Mouse (Mus musculus): ENCODE results near the gene Ptpre. TPM values are rescaled to one million over a fixed set of nuclear protein-coding genes. Genes with fewer than 3 reads are reported as not detected.
"Not testable (repeated sequence)": the region's sequence is repeated elsewhere in the genome, so short reads cannot be mapped to it uniquely, and the experiment has no call there.

Ptpre gene
- polyA plus RNA-seq, 1 experiment from 2014 or later: 2.0 TPM

DNA sequence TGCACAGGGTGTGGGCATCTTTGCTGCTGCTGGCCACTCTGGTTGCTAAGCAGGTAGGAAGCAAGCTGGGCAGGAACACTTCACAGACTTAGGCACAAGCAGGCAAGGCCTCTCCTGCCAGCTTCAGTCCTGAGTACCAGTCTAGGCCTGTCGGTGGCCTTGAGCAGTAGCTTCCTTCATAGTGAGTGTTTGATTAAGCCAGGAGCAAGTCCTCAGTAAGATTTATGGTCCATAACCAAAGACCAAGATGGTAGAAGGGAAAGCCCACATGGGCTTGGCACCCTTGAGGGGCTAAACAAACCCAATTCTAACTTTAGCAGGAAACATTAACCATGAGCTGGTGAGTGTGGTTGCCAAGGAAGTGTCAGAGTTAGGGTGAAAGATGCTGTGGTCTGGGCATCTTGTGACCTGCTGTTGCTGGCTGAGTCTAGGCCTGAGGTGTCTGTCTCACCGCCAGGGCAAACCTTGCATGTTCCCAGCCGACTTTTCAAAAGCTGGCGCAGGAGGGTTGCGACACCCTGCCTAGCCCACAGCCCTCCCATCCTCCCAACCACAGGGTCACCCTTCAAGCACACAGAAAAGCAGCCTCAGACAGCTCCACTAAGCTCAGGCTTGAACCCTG lies 122.1 kb downstream of the Ptpre start:
- no peak for ATAC-seq (ENCODE audit: low FRiP score, low TSS enrichment)
- H3K4me2 ChIP-seq (replicated peaks; ENCODE audit: low read depth, low read length): no peak overlapping the region
- H3K4me3 ChIP-seq (ENCODE audit: low read length): no peak overlapping the region
- no peak overlapping the region for H3K27ac ChIP-seq (ENCODE audit: low read depth, low read length)
- WGBS: 84% methylated on average over 5 of the region's 5 CpGs
- no peaks in the 10 kb centered on the region for H3K4me1 ChIP-seq (ENCODE audit: control insufficient read depth, insufficient read depth, low read length)
- no peaks in the 10 kb centered on the region for H3K27me3 ChIP-seq (ENCODE audit: control insufficient read depth, insufficient read depth, low read length)
- H3K9ac ChIP-seq (ENCODE audit: low read depth, low read length): no peak overlapping the region
- no peaks in the 10 kb centered on the region for H3K9me3 ChIP-seq (ENCODE audit: control insufficient read depth, low read length)
- no peaks in the 10 kb centered on the region for H3K36me3 ChIP-seq (ENCODE audit: control insufficient read depth, insufficient read depth, low read length)

DNA sequence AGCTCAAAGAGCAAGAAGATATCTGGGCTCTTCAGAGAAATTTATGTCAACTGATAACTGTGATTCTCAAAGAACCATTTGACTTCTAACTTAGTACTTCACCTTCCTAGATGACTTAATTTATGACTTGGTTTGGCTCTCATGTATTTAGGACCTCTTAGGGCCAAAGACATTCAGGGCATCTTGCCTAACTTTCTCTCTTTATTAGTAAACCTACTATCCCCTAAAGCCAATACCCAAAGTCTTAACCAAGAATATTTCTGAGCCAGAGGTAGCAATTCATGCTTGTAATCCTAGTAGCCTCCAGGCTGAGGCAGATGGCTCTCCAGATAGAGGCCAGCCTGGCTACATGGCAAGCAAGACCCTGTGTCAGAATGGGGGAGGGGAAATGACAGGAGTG lies 123.0 kb downstream of the Ptpre start:
- H3K9me3 ChIP-seq (ENCODE audit: control insufficient read depth, low read length): no peaks in the 10 kb centered on the region
- no peak overlapping the region for H3K4me2 ChIP-seq (replicated peaks; ENCODE audit: low read depth, low read length)
- no peak overlapping the region for H3K9ac ChIP-seq (ENCODE audit: low read depth, low read length)
- H3K27me3 ChIP-seq (ENCODE audit: control insufficient read depth, insufficient read depth, low read length): no peaks in the 10 kb centered on the region
- no peak for ATAC-seq (ENCODE audit: low FRiP score, low TSS enrichment)
- no peaks in the 10 kb centered on the region for H3K4me1 ChIP-seq (ENCODE audit: control insufficient read depth, insufficient read depth, low read length)
- H3K36me3 ChIP-seq (ENCODE audit: control insufficient read depth, insufficient read depth, low read length): no peaks in the 10 kb centered on the region
- no peak overlapping the region for H3K27ac ChIP-seq (ENCODE audit: low read depth, low read length)
- H3K4me3 ChIP-seq (ENCODE audit: low read length): no peak overlapping the region

DNA sequence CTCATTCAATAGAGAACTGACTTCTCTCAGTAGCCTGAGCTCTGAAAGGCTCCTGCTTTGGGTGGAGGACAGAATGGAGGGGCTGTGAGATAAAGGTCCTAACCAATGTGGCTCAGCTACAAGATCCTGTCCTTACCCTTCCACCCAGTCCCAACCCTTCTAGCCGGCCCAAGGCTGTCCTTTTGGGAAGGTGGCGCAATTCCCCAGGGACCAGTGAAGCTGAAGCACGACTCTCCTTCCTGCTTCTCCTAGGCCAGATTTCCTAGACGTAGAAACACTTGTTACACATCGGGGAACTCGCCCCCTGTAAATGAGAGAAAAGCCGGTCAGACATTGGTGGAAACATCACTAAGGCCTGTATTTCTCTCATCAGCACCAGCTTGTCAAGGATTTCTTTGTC lies 126.9 kb downstream of the Ptpre start:
- H3K36me3 ChIP-seq (ENCODE audit: control insufficient read depth, insufficient read depth, low read length): no peaks in the 10 kb centered on the region
- ATAC-seq (ENCODE audit: low FRiP score, low TSS enrichment): no peak
- H3K4me2 ChIP-seq (replicated peaks; ENCODE audit: low read depth, low read length): no peak overlapping the region
- no peak overlapping the region for H3K4me3 ChIP-seq (ENCODE audit: low read length)
- H3K9ac ChIP-seq (ENCODE audit: low read depth, low read length): no peak overlapping the region
- no peaks in the 10 kb centered on the region for H3K9me3 ChIP-seq (ENCODE audit: control insufficient read depth, low read length)
- H3K27ac ChIP-seq (ENCODE audit: low read depth, low read length): no peak overlapping the region
- H3K27me3 ChIP-seq (ENCODE audit: control insufficient read depth, insufficient read depth, low read length): no peaks in the 10 kb centered on the region
- WGBS: 81% methylated on average over 7 of the region's 7 CpGs
- H3K4me1 ChIP-seq (ENCODE audit: control insufficient read depth, insufficient read depth, low read length): no peaks in the 10 kb centered on the region

DNA sequence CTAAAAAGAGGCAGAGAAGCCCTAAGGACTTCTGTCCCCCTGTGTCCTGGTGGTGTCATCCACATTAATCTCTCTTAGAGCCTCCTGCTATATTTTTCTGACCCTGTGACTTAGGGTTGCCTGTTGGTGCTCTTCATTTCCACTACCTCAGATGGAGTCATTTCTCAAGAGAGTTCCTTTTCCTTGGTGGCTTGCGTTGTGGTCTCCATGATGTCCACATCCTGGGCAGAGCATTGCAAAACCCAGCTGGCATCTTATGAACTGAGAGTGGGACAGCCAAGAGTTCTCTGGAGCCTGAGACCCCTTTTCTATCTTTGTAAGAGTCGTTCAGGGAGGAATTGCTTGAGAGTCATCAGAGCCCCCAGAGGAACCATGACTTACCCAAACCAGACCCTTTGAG lies 129.0 kb downstream of the Ptpre start:
- Histone ChIP-seq H3K27ac (ENCODE audit: low read depth, low read length) (no peak overlapping the region), H3K36me3 (ENCODE audit: control insufficient read depth, insufficient read depth, low read length) (no peaks in the 10 kb centered on the region), H3K4me1 (ENCODE audit: control insufficient read depth, insufficient read depth, low read length) (no peaks in the 10 kb centered on the region), H3K27me3 (ENCODE audit: control insufficient read depth, insufficient read depth, low read length) (no peaks in the 10 kb centered on the region), H3K4me3 (ENCODE audit: low read length) (no peak overlapping the region), H3K9ac (ENCODE audit: low read depth, low read length) (no peak overlapping the region), H3K4me2 (replicated peaks; ENCODE audit: low read depth, low read length) (no peak overlapping the region), H3K9me3 (ENCODE audit: control insufficient read depth, low read length) (no peaks in the 10 kb centered on the region)
- ATAC-seq (ENCODE audit: low FRiP score, low TSS enrichment): no peak
- WGBS: 93% methylated on average over 2 of the region's 2 CpGs

DNA sequence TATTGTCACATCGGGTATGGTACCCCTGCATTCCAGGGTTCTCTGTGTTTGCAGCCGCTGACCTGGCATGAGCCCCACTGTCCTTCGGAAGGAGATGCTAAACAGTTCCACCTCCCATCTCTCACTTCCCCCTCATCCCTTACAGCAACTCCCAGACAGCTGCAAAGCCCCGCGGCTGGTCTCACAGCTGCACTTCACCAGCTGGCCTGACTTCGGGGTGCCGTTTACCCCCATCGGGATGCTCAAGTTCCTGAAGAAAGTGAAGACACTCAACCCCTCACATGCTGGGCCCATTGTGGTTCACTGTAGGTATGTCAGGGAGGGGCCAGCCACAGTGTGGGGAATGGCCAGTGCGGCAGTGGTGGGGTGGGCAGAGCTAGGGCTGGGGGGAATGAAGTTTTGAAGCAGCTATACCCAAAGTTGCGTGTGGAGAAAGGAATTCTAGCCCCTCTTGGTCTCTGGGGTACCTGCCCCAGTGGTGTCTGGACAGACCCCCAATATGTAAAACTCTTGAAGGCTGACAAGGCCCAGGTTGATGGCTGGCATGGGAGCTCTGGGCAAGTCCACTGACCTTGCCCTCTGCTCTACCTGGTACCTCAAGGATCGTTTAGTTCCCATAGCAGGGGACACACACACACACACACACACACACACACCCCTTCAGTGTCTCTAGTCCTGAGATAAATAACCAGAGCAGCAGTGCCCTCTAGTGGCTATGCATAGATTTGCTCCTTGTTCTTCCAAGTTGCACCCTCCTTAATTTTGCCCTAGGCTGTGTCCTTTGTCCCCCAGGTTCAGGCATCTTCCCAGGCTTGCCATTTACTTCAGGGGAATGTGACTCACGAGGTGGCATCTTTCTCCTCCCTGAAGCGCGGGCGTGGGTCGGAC lies 131.8 kb downstream of the Ptpre start:
- H3K4me3 ChIP-seq (ENCODE audit: low read length): no peak overlapping the region
- H3K9me3 ChIP-seq (ENCODE audit: control insufficient read depth, low read length): no peaks in the 10 kb centered on the region
- H3K9ac ChIP-seq (ENCODE audit: low read depth, low read length): no peak overlapping the region
- H3K27ac ChIP-seq (ENCODE audit: low read depth, low read length): no peak overlapping the region
- WGBS: 45% methylated on average over 16 of the region's 16 CpGs
- no peak overlapping the region for H3K4me2 ChIP-seq (replicated peaks; ENCODE audit: low read depth, low read length)
- no peaks in the 10 kb centered on the region for H3K4me1 ChIP-seq (ENCODE audit: control insufficient read depth, insufficient read depth, low read length)
- ATAC-seq (ENCODE audit: low FRiP score, low TSS enrichment): peak; percentile 50; the same call in 1 of the 2 replicates
- no peaks in the 10 kb centered on the region for H3K27me3 ChIP-seq (ENCODE audit: control insufficient read depth, insufficient read depth, low read length)
- no peaks in the 10 kb centered on the region for H3K36me3 ChIP-seq (ENCODE audit: control insufficient read depth, insufficient read depth, low read length)

DNA sequence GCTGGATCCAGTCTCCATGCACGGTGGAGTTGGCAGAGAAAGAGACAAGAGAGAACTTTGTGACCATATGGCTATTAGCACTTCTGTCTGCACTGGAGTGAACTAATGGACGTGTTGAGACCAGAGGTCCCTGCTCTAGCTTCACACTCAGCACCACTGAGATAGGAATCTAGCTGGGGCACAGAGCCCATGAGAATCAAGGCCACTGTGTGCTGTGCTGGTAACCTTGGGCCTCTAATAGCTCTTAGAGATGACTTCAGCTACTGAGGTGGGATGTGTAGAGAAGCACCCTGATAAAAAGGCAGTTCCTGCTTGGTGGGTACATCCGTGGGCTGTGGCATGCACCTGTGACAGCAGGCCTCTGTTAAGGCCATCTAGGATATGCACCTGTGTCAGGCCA lies 136.3 kb downstream of the Ptpre start:
- H3K9ac ChIP-seq (ENCODE audit: low read depth, low read length): no peak overlapping the region
- 51% methylated on average over 3 of the region's 3 CpGs for WGBS
- no peak overlapping the region for H3K27ac ChIP-seq (ENCODE audit: low read depth, low read length)
- ATAC-seq (ENCODE audit: low FRiP score, low TSS enrichment): no peak
- H3K9me3 ChIP-seq (ENCODE audit: control insufficient read depth, low read length): no peaks in the 10 kb centered on the region
- H3K4me3 ChIP-seq (ENCODE audit: low read length): no peak overlapping the region
- no peaks in the 10 kb centered on the region for H3K4me1 ChIP-seq (ENCODE audit: control insufficient read depth, insufficient read depth, low read length)
- H3K27me3 ChIP-seq (ENCODE audit: control insufficient read depth, insufficient read depth, low read length): no peaks in the 10 kb centered on the region
- no peak overlapping the region for H3K4me2 ChIP-seq (replicated peaks; ENCODE audit: low read depth, low read length)
- no peaks in the 10 kb centered on the region for H3K36me3 ChIP-seq (ENCODE audit: control insufficient read depth, insufficient read depth, low read length)

DNA sequence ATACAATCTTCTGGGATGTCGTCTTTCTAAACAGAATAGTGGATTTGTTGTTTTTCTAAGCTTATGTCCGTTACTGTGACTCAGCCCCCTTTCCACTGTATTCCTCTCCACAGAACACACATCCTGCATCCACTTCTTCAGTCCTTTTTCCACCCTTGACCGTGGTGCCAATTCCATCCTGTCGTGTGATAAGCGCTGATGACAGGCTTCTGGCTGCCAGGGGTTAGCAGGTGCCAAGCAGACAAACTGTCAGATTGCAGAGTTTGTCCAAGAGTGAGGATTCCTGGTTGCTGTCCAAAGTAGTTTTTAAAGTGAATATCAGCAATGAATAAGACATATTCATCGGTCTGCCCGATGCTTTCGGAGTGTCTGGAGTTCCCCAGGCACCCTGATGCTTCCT lies 139.4 kb downstream of the Ptpre start:
- Histone ChIP-seq H3K4me2 (replicated peaks; ENCODE audit: low read depth, low read length) (no peak overlapping the region), H3K36me3 (ENCODE audit: control insufficient read depth, insufficient read depth, low read length) (no peaks in the 10 kb centered on the region), H3K9ac (ENCODE audit: low read depth, low read length) (no peak overlapping the region), H3K9me3 (ENCODE audit: control insufficient read depth, low read length) (no peaks in the 10 kb centered on the region), H3K4me1 (ENCODE audit: control insufficient read depth, insufficient read depth, low read length) (no peaks in the 10 kb centered on the region), H3K27me3 (ENCODE audit: control insufficient read depth, insufficient read depth, low read length) (no peaks in the 10 kb centered on the region), H3K4me3 (ENCODE audit: low read length) (no peak overlapping the region), H3K27ac (ENCODE audit: low read depth, low read length) (no peak overlapping the region)
- WGBS: 88% methylated on average over 8 of the region's 8 CpGs
- no peak for ATAC-seq (ENCODE audit: low FRiP score, low TSS enrichment)

DNA sequence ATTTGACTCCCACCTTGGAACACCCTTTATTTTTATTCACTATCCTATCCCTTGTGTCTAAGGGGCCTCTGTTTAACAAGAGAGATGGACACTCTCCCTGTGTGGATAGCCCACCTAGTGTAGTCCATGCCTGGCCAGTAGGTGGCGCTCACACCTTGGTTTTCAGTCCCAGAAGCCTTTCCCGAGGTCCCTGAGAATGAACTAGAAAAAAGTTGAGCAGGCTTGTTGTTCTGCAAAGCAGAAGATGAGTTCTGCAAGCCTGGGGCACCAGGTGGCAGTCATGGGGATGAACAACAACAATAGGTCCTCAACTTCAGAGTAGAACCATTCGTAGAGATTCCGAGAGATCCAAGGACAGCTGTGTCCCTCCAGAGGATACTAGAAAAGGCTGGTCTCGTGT lies 143.1 kb downstream of the Ptpre start:
- 73% methylated on average over 5 of the region's 5 CpGs for WGBS
- Histone ChIP-seq H3K36me3 (ENCODE audit: control insufficient read depth, insufficient read depth, low read length) (peaks cover 3% of the 10 kb centered on the region), H3K9ac (ENCODE audit: low read depth, low read length) (no peak overlapping the region), H3K4me3 (ENCODE audit: low read length) (no peak overlapping the region), H3K27me3 (ENCODE audit: control insufficient read depth, insufficient read depth, low read length) (no peaks in the 10 kb centered on the region), H3K27ac (ENCODE audit: low read depth, low read length) (no peak overlapping the region), H3K9me3 (ENCODE audit: control insufficient read depth, low read length) (no peaks in the 10 kb centered on the region), H3K4me1 (ENCODE audit: control insufficient read depth, insufficient read depth, low read length) (no peaks in the 10 kb centered on the region), H3K4me2 (replicated peaks; ENCODE audit: low read depth, low read length) (no peak overlapping the region)
- no peak for ATAC-seq (ENCODE audit: low FRiP score, low TSS enrichment)

DNA sequence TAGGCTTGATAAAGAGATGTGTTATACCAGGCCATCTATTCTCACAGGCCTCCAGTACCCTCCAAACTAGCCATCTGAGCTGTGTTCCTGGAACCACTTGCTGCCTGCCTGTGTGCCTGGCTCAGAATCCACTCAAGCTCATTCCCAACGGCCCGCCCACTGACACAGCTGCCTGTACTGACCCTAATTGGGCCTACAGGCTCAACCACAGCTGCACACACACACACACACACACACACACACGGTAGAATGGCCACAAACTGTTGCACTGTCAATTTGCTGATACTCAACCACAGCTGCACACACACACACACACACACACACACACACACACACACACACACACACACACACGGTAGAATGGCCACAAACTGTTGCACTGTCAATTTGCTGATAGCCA lies 146.8 kb downstream of the Ptpre start:
- H3K36me3 ChIP-seq (ENCODE audit: control insufficient read depth, insufficient read depth, low read length): peaks cover 34% of the 10 kb centered on the region
- WGBS: 74% methylated on average over 4 of the region's 4 CpGs
- ATAC-seq (ENCODE audit: low FRiP score, low TSS enrichment); H3K4me3 ChIP-seq (ENCODE audit: low read length); H3K27ac ChIP-seq (ENCODE audit: low read depth, low read length); H3K9me3 ChIP-seq (ENCODE audit: control insufficient read depth, low read length); H3K9ac ChIP-seq (ENCODE audit: low read depth, low read length); H3K4me1 ChIP-seq (ENCODE audit: control insufficient read depth, insufficient read depth, low read length); H3K27me3 ChIP-seq (ENCODE audit: control insufficient read depth, insufficient read depth, low read length); H3K4me2 ChIP-seq (replicated peaks; ENCODE audit: low read depth, low read length): not testable (repeated sequence)
